Mouse (Mus musculus): ENCODE measurements around the gene Aqp2.
A peak's percentile ranks its signal among the peaks of the same experiment; 100 is the strongest.

The Aqp2 gene

DNA sequence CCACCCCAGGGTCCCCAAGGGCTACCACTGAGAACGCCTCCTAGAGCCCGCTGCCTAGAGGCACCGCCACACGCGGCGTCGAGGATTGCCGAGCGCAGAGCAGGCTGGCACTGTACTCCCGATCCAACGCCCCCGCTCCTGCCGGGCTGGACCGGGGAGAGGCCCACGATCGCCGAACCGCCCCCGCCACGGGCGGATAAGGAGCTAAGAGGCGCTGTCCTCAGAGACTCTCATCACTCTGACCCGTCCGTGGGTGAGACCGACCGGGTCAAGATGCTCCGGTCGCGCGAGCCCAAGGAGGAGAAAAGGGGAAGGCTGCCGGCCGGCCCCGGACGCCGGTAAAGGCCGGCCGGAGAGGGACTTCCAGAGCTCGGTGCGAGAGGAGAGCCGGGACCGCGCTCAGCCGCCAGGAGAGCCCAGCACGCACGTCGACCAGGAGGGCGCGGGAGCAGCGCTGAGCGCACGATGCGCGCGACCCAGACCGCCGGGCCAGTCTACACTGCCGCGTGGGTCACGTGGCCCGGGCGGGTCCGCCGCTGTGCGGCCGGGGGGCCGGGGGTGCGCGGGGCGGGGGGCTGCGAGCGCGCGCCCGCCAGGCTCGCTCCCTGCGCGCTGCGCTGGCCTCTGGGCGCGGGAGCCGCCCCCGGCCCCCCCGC lies 11.7 kb downstream of the Aqp2 start, which contains the start of gene Aqp5:
TSS of gene Aqp5 (plus strand) at position 354 of the 656 bp plus-strand sequence.
- DNase-seq (ENCODE audit: low spot score) = no peak

DNA sequence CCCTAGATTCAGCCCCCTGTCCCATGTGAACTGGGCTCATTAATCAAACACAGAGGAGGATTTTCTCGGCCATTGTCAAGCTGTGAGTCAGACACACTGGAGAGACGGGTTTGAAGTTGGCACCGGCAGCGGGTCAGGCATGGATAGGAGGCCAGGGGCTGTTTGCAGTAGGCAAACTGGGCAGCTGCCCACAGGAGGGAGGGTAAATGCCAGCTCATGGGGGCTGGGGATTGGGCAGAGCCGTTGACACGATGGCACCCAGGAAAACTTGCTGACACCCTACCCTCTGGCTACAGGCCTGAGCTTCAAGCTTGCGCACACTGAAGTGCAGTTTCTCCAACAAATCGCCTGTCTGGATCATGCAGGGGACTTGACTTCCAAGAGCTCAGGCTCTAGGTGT lies 13.3 kb downstream of the Aqp2 start:
- no peak for DNase-seq (ENCODE audit: low spot score)

- no peak for DNase-seq (ENCODE audit: low spot score)
Measured at GRCm38 (mm10) chr15:99592877-99593276, 14.0 kb downstream of the Aqp2 start.

DNA sequence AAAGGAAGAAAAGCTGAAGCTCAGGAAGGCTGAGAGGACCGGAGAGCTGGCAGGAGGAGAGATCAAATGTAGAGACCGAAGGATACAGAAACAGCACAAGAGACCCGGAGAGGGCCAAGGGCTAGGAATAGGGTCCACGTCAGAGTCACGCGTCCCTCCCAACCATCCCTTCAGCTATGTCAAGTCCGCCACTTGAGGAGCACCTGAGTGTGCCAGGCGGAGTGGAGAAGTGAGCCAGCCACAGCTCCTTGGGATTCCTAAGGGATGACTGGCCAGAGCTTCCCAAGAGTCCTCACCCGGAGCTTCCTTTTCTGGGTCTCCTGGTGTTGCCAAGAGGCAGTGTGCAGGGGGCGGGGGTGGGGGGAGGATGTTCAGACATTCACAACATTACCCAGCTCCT lies 16.1 kb downstream of the Aqp2 start:
- no peak for DNase-seq (ENCODE audit: low spot score)

DNA sequence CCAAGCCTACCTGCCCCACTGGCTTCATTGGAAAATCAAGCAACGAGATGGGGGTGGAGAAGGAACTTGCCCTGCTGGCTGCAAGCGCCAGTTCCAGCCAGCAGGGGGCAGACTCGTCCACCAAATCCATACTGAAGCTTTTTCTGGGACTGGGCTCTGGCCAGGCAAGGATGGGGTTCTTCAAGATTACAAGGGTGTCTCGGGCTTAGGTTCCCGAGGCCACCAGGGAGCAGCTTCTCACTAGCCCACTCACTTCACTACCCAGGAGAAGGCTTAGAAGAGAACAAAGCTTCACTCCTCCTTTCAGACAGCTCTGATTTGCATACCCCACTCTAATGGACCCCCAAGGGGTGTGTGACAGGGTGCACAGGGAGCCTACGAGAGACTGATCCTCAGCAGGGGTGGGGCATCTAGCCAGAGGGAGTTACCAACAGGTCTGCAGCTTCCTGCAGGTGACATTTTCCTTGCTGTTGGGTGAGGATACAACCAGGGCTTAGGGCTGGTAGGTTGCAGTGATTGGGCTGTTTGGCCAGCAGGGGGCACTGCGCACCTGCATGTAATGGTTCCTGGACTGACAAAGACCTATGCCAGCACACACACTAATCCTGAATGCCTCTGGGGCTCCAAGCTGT lies 17.3 kb downstream of the Aqp2 start:
- peak; percentile 82 for DNase-seq (ENCODE audit: low spot score)

- no peak for DNase-seq (ENCODE audit: low spot score)
Measured at GRCm38 (mm10) chr15:99596841-99597240, 18.0 kb downstream of the Aqp2 start.

DNA sequence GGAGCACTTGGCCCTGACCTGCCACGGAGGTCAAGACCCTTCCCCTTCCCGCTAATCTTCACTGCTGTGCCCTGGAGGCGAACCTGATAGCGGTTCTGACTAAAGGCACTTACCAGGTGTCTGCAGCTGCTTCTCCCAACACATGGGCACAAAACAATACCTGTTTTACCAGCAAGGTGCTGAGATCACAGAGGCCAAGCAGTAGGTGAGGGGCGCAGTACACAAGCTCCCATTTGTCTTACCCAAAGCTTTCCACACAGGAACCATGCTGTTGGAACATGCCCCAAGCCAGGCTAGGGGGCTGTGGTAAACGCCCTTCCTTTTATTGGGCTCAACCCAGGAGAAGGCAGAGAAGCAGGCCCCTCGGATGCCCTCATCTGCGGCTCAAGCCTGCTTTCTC lies 18.7 kb downstream of the Aqp2 start:
- DNase-seq (ENCODE audit: low spot score) = no peak

DNA sequence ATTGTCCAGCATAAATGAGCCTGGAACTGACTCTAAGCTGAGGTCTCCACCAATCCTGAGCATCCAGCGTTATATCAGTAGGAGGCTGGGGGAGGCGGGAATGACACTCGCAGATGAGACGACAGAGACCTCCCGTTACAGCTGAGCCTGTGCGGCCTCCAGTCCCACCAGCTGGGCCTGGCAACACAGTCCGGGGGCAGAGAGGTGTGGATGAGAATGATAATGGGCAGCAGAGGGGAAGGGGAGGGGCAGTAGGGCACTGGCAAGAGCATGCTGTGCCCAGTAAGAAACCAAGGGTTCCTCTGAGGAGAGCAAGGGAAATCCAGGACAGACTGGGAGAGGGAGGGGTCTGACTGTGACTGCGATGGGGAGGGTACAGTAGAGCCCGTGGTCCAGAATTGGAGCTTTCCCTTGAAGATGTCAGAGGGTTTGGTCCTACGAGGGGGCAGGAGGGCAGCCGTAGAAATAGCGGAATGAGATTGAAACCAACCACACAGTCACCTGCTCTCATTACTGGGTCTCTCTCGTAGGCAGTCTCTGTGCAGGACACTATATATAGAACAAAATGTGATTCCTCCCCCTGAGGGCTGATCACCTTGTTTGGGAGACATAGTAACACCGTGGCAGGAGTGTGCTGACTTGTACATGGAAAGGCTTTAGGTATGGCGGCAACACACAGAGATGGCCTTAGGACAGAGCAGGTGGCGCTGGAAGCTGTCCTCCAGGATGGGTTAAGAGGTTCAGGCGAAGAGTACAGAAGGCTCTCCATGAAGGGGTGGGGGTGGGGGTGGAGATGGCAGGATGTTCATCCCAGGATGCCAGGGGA lies 20.6 kb downstream of the Aqp2 start:
- no peak for DNase-seq (ENCODE audit: low spot score)

GRCm38 (mm10) chr15:99600986-99601822 lies 22.3 kb downstream of the Aqp2 start, which contains the start of gene Aqp6:
Gene Aqp6, plus strand, starts transcription at chr15:99601400.
- no peak for DNase-seq (ENCODE audit: low spot score)

DNA sequence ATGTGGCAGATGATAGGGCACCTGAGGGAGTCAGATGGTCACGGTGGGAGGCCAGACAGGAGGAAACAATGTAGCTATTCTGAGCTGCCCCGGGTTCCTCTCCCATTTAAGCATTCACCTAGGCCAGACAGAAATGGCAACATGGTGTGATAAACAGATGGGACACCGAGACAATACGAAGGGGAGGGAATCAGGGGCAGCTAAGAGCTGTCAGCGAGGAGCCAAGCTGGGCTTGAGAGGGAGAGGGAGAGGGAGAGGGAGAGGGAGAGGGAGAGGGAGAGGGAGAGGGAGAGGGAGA lies 22.9 kb downstream of the Aqp2 start:
- DNase-seq (ENCODE audit: low spot score) = no peak

- DNase-seq (ENCODE audit: low spot score) = no peak
Measured at GRCm38 (mm10) chr15:99602206-99602820, 23.5 kb downstream of the Aqp2 start.

GRCm38 (mm10) chr15:99603216-99603615 lies 24.4 kb downstream of the Aqp2 start:
- DNase-seq (ENCODE audit: low spot score) = no peak

- no peak for DNase-seq (ENCODE audit: low spot score)
Measured at GRCm38 (mm10) chr15:99605595-99605994, 26.7 kb downstream of the Aqp2 start.

DNA sequence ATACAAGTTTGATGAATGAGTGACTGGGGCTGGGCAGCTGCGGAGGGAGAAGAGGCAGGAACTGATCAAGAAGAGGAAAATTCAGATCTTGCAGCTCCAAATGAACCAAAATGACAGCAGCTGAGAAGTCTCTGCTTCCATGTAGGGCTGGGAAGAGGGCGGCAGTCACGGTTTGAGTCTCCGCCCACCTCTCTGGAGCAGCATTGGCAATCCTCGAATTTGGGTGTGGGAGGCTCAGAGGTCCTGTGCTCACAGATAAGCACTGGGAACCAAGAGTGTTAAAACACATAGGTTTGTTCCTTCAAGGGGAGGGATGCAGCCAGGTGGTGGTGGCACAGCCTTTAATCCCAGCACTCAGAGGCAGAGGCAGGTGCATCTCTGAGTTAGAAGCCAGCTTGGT lies 27.7 kb downstream of the Aqp2 start:
- DNase-seq (ENCODE audit: low spot score) = no peak

GRCm38 (mm10) chr15:99607388-99608113 lies 28.7 kb downstream of the Aqp2 start:
- DNase-seq (ENCODE audit: low spot score) = no peak

DNA sequence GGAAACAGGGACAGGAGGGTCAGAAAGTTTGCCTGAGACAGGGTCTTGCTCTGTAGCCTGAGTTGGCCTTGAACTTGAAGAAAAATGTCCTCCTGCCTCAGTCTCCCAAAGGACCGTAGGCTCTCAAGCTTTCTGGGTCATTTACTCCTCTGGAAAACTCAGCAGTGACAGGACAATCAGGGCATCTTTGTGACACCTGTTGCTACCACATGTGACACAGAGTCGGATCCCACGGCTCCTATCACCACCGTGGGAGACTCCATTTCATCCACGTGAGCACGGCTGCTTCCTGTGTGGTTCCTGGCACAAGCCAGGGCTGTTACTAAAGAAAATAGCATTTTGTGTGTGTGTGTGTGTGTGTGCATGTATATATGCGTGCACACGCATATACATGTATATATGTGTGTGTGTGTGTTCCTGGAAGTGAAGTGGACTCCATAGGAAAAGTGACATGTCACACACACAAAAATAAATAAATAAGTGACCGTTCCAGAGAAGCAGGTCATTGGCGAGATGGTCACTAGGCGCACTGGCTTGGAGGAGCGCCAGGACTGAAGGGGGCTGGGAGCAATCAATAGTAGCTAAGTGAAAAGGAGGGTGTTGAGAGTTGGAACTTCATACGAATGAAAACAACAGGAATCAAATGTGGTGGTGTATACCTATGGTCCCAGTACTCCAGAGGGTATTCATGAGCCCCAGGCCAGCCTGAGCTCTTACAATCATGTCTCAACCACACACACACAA lies 29.7 kb downstream of the Aqp2 start:
- DNase-seq (ENCODE audit: low spot score) = no peak

DNA sequence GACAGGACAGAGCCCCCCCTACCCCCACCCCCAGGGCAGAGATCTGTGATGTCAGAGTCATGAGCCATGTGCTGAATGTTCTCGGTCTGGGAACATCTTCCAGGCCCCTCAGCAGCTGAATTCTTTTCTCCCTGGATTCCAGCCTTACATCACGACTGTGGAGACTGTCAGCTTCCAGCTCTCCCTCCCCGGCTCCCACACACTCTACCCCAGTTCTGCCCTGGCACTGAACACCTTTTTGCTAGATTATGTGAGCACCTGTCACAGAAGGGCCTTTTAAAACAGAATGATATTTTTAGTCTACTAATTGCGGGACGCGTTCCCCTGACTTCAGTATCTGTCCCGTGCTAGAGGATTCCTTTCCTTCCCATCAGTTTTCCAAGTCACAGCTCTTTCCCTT lies 32.7 kb downstream of the Aqp2 start:
- no peak for DNase-seq (ENCODE audit: low spot score)

GRCm38 (mm10) chr15:99614273-99614672 lies 35.4 kb downstream of the Aqp2 start:
- DNase-seq (ENCODE audit: low spot score) = no peak

DNA sequence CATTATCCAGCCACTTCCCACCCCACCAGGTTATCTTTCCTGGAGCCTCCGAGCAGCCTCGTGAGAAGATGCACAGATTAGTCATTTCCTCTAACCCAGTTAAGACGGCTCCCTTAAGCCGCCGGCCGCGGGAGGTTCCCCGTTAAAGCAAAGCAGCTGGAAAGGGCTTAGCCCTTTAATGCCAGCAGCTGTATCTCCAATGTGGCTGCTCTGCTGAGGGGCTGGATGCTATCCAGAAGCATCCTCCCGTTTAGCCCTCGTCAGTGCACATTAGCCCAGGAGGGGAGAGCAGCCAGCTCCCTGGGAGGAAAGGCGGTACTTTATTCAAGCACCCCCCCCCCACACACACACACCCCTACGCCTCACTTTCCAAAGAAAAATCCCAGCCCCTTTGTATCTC lies 35.9 kb downstream of the Aqp2 start:
- peak; percentile 40 for DNase-seq (ENCODE audit: low spot score)

GRCm38 (mm10) chr15:99615246-99615645 lies 36.4 kb downstream of the Aqp2 start:
- no peak for DNase-seq (ENCODE audit: low spot score)

Data from ovary, postnatal 14 days (tissue).